Mouse (Mus musculus) heart, embryonic 16.5 days (tissue): Measurements from ENCODE around the gene Sumo1. TPM values are rescaled to one million over a fixed set of nuclear protein-coding genes. Genes with fewer than 3 reads are reported as not detected.

Source experiments
- ATAC-seq: fragments of 200-750 bp; cut with Nextera tagmentation; replicated peaks from 2 replicates; pipeline ENCODE4 v1.8.0; 2017; ENCODE audit warnings: moderate number of reproducible peaks; ENCODE audit not compliant: insufficient read depth, low FRiP score; ENCODE audit errors: extremely low read depth
- H3K27ac ChIP-seq: fragments of 300-500 bp; sonication (generic); 2 replicates; pipeline ENCODE4 v1.5.1; 2014; ENCODE audit warnings: mild to moderate bottlenecking, low read length, control low read depth, moderate library complexity
- H3K27me3 ChIP-seq: fragments of 300-500 bp; sonication (generic); 2 replicates; pipeline ENCODE4 v1.6.1; 2014; ENCODE audit warnings: low read length, mixed read lengths; ENCODE audit not compliant: control insufficient read depth, insufficient read depth
- H3K36me3 ChIP-seq: fragments of 300-500 bp; sonication (generic); 2 replicates; pipeline ENCODE4 v1.6.1; 2014; ENCODE audit not compliant: control insufficient read depth, insufficient read depth
- H3K4me1 ChIP-seq: fragments of 300-500 bp; sonication (generic); 2 replicates; pipeline ENCODE4 v1.6.1; 2014; ENCODE audit warnings: low read length, mixed read lengths; ENCODE audit not compliant: control insufficient read depth, insufficient read depth
- H3K4me2 ChIP-seq: fragments of 300-500 bp; sonication (generic); 2 replicates; pipeline ENCODE4 v1.6.1; 2014; ENCODE audit warnings: low read depth, mild to moderate bottlenecking, control low read depth, low read length
- H3K4me3 ChIP-seq: fragments of 300-500 bp; sonication (generic); 2 replicates; pipeline ENCODE4 v1.5.1; 2014; ENCODE audit warnings: mild to moderate bottlenecking, control low read depth, low read length
- H3K9ac ChIP-seq: fragments of 300-500 bp; sonication (generic); 2 replicates; pipeline ENCODE4 v1.6.1; 2014; ENCODE audit warnings: low read length, control low read depth
- H3K9me3 ChIP-seq: fragments of 300-500 bp; sonication (generic); replicated peaks from 2 replicates; pipeline ENCODE4 v1.6.1; 2016; ENCODE audit warnings: low read length; ENCODE audit not compliant: control insufficient read depth
- WGBS: fragments of 180-500 bp; shearing (Covaris S2); extraction: QIAGEN DNeasy Blood & Tissue Kit; methylation state at CpG from one replicate; pipeline ENCODE4 v1.1.7; 2014; 5-methylcytosine and 5-hydroxymethylcytosine counted together
- polyA plus RNA-seq: library from polyadenylated mRNA; unstranded; fragments of >200 nt; fragmentation: Nextera tagmentation; extraction: Ambion mirVana; gene quantifications from 2 replicates; pipeline ENCODE4 v1.2.1, GENCODE M21; 2015

Gene Sumo1
- polyA plus RNA-seq, 1 experiment from 2014 or later: 216 TPM

DNA sequence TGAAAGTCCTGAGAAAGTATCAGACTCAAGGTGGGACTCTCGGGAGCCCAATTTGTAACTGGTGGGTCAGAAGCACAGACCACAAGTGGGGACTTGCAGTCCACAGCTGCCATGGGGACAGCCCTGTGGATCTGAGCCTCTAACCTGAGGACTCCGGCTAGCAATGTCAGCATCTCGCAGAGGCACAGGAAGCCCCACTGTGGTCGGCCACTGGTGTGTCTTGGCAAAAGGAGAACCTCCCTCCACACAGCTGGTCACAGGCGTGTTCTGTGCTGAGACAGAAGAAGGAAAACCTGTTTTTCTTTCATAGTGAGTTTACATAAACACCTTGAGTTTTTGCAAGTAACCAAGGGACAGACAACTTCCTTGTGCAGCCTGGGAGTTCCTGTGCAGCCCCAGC, 104.8 kb downstream of the Sumo1 start:
- Histone ChIP-seq H3K9ac (no peak overlapping the region), H3K27ac (no peak overlapping the region), H3K4me2 (no peak overlapping the region), H3K9me3 (0 out of 2 replicates have a peak, but pooled peaks cover 2% of the 10 kb centered on the region), H3K36me3 (no peaks in the 10 kb centered on the region), H3K4me3 (no peak overlapping the region), H3K4me1 (no peaks in the 10 kb centered on the region), H3K27me3 (no peaks in the 10 kb centered on the region)
- no peak for ATAC-seq
- 73% methylated on average over 5 of the region's 5 CpGs for WGBS

GRCm38 (mm10) chr1:59563581-59563980, 107.1 kb downstream of the Sumo1 start:
- Histone ChIP-seq H3K9ac (no peak overlapping the region), H3K4me1 (no peaks in the 10 kb centered on the region)
- WGBS: 53% methylated on average over 2 of the region's 2 CpGs

DNA sequence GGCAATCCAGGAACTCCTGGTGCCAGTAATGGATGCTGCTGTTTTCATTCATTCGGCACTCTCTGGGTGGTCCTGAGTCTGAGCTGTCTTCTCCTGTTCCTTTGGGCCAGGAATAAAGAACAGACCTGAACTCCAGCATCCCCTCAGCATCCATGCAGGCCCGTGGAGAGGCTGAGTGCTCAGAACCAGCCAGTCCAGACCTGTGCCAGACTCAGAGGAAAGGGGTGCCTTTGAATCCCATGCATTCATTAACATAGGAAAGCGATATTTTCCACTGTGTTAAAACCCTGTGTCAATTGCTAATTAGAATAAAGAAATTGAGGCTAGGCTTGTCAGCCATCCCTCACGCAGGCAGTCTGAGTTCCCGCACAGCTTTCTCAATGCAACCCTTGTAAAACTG, 116.9 kb downstream of the Sumo1 start:
- ATAC-seq: no peak
- no peak overlapping the region for H3K4me2 ChIP-seq
- H3K9ac ChIP-seq: no peak overlapping the region
- no peaks in the 10 kb centered on the region for H3K9me3 ChIP-seq
- no peaks in the 10 kb centered on the region for H3K36me3 ChIP-seq
- no peaks in the 10 kb centered on the region for H3K4me1 ChIP-seq
- no peaks in the 10 kb centered on the region for H3K27me3 ChIP-seq
- WGBS: 58% methylated on average over 5 of the region's 5 CpGs
- no peak overlapping the region for H3K4me3 ChIP-seq
- no peak overlapping the region for H3K27ac ChIP-seq

More at GRCm38 (mm10) chr1:59563581-59563980, 107.1 kb downstream of the Sumo1 start:
- Histone ChIP-seq H3K36me3 (no peaks in the 10 kb centered on the region), H3K27me3 (no peaks in the 10 kb centered on the region), H3K27ac (no peak overlapping the region), H3K4me3 (no peak overlapping the region), H3K9me3 (0 out of 2 replicates have a peak, but pooled peaks cover 2% of the 10 kb centered on the region), H3K4me2 (no peak overlapping the region)
- no peak for ATAC-seq

DNA sequence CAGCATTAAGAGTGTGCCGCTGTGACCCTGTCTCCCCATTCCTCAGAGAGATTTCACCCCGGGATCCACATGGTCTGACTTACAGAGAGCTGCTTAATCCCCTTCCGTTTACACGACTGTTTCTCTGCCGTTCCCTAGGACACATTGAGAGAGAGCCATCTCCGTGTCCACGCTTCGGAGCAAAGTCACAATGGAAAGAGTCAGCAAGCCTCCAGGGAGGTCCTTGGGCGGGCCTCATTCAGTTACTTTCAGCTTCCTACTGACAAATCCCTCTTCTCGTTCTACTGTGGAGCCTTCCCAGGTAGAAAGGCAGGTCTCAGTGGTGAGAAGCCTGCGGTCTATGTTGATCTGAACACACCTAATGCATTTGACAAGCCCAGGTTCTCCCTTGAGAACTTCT, 119.6 kb downstream of the Sumo1 start:
- no peak overlapping the region for H3K4me2 ChIP-seq
- H3K27me3 ChIP-seq: no peaks in the 10 kb centered on the region
- H3K9ac ChIP-seq: no peak overlapping the region
- no peaks in the 10 kb centered on the region for H3K4me1 ChIP-seq
- peaks cover 4% of the 10 kb centered on the region; the same call in 1 of the 2 replicates for H3K9me3 ChIP-seq
- H3K4me3 ChIP-seq: no peak overlapping the region
- 61% methylated on average over 11 of the region's 11 CpGs for WGBS
- H3K27ac ChIP-seq: no peak overlapping the region
- no peaks in the 10 kb centered on the region for H3K36me3 ChIP-seq
- no peak for ATAC-seq

GRCm38 (mm10) chr1:59550227-59550626, 120.4 kb downstream of the Sumo1 start:
- H3K27me3 ChIP-seq: no peaks in the 10 kb centered on the region
- H3K9ac ChIP-seq: no peak overlapping the region
- peak; percentile 52; the same call in 1 of the 2 replicates for ATAC-seq
- H3K36me3 ChIP-seq: no peaks in the 10 kb centered on the region
- no peak overlapping the region for H3K4me3 ChIP-seq
- H3K4me2 ChIP-seq: no peak overlapping the region
- WGBS: 38% methylated on average over 6 of the region's 6 CpGs
- H3K9me3 ChIP-seq: peaks cover 4% of the 10 kb centered on the region; the same call in 1 of the 2 replicates
- H3K4me1 ChIP-seq: no peaks in the 10 kb centered on the region
- H3K27ac ChIP-seq: no peak overlapping the region

GRCm38 (mm10) chr1:59549036-59549675, 121.5 kb downstream of the Sumo1 start:
- ATAC-seq: no peak
- no peak overlapping the region for H3K4me3 ChIP-seq
- H3K4me2 ChIP-seq: no peak overlapping the region
- H3K27ac ChIP-seq: no peak overlapping the region
- H3K9me3 ChIP-seq: peaks cover 4% of the 10 kb centered on the region; the same call in 1 of the 2 replicates
- no peak overlapping the region for H3K9ac ChIP-seq
- H3K36me3 ChIP-seq: no peaks in the 10 kb centered on the region
- no peaks in the 10 kb centered on the region for H3K4me1 ChIP-seq
- H3K27me3 ChIP-seq: no peaks in the 10 kb centered on the region
- 66% methylated on average over 7 of the region's 7 CpGs for WGBS

GRCm38 (mm10) chr1:59548486-59548885, 122.1 kb downstream of the Sumo1 start:
- no peak overlapping the region for H3K9ac ChIP-seq
- H3K4me3 ChIP-seq: no peak overlapping the region
- H3K4me1 ChIP-seq: no peaks in the 10 kb centered on the region
- WGBS: 84% methylated on average over 5 of the region's 5 CpGs
- H3K27ac ChIP-seq: no peak overlapping the region
- H3K27me3 ChIP-seq: no peaks in the 10 kb centered on the region
- H3K9me3 ChIP-seq: peaks cover 4% of the 10 kb centered on the region; the same call in 1 of the 2 replicates
- H3K36me3 ChIP-seq: no peaks in the 10 kb centered on the region
- ATAC-seq: no peak
- H3K4me2 ChIP-seq: no peak overlapping the region

GRCm38 (mm10) chr1:59543911-59544310, 126.7 kb downstream of the Sumo1 start:
- WGBS: 55% methylated on average over 8 of the region's 8 CpGs
- Histone ChIP-seq H3K27ac (no peak overlapping the region), H3K4me3 (no peak overlapping the region), H3K36me3 (no peaks in the 10 kb centered on the region), H3K27me3 (no peaks in the 10 kb centered on the region), H3K4me2 (no peak overlapping the region), H3K9ac (no peak overlapping the region), H3K4me1 (no peaks in the 10 kb centered on the region), H3K9me3 (peaks cover 4% of the 10 kb centered on the region; the same call in 1 of the 2 replicates)
- no peak for ATAC-seq

DNA sequence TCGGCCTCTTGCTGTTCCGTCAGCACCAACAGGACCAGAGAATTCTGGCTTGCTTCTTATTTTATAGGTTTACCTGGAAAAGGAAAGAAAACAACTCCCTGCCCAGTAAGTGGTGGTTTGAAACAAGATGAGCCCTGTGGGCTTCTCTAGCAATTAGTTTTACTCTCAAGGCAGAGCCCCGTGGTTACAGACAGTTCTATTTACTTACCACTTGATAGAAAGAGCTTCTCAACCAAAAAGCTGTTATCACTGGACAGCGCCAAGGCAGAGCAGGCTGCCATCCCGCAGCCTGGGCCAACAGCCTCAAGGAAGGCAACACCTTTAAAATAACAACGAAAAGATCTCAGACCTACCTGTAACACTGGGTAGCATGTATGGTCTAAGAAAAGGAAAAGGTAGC, 128.4 kb downstream of the Sumo1 start:
- H3K4me1 ChIP-seq: no peaks in the 10 kb centered on the region
- no peak overlapping the region for H3K4me3 ChIP-seq
- no peak overlapping the region for H3K4me2 ChIP-seq
- H3K27me3 ChIP-seq: no peaks in the 10 kb centered on the region
- WGBS: 38% methylated on average over 6 of the region's 6 CpGs
- ATAC-seq: no peak
- no peak overlapping the region for H3K27ac ChIP-seq
- H3K9ac ChIP-seq: no peak overlapping the region
- H3K36me3 ChIP-seq: no peaks in the 10 kb centered on the region
- no peaks in the 10 kb centered on the region for H3K9me3 ChIP-seq
